In the genomic region with DNA sequence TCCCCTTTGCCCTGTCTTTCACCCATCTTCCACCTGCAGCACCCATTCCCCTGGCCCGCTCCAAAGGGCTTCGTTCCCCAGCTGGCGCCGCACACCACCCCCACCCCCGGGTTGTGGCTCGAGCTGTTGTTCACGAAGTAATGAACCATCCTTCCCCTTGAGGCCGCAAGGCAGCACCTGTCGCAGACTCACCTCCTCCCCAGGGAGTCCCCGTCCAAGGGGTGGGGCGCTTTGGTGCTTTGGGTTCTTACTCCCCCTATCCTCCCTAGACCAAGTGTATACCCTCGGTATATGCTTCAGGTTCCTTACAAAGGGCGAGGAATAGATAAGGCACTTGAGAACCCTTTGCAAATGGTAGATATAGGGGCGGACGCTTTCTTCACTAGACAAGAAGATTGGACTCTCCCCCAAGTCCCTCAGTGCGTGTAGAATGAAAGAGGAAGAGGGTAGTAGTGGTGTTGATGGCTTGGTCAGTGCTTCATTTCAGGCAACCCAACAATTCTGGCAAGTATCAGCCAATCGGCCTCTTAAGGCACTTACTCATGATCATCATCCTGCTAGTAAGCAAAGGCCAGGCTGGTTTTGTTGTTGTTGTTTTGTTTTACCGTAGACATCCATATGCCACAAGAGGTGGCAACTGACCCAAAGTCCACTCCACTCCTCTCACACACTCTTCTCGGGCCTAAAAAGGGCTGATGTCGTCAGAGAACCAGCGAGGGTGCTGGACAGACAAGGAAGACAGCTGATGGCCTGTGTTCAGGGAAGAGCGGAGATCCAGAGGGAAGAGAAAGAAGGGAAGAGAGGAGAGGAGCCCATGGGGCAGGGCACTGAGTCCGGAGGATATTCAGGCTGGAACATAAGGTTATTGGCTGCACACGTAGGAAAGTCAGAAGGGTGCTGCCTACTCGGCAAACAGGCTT, we compare ENCODE assay signal across 9 mouse cellular contexts. TPM values are rescaled to one million over a fixed set of nuclear protein-coding genes. Genes with fewer than 3 reads are reported as not detected.
DNase-seq lines count a peak whose midpoint lies in the region; ATAC-seq and TF ChIP-seq lines count a peak whose summit lies in the region.
"Had no signal": no experiment of that assay in that cellular context is flagged by ENCODE, and none has a peak within 500 bp of the region (broad histone marks: within the 10 kb centered on the region; RNA-seq: fewer than 3 reads in every experiment).

No protein-coding gene starts in this region.

- peak overlapping the region; percentile 30; the same call in 1 of the 2 replicates for H3K27ac ChIP-seq in ES-Bruce4 (ENCODE audit: insufficient read depth, low read length)
- H3K27ac ChIP-seq in forebrain, embryonic 13.5 days = no peak overlapping the region
- peak overlapping the region; percentile 98 for H3K27ac ChIP-seq in kidney, embryonic 16.5 days (ENCODE audit: low read length)
- peak overlapping the region; percentile 91 for H3K27ac ChIP-seq in stomach, embryonic 15.5 days

- no peaks in the 10 kb centered on the region for H3K9me3 ChIP-seq in ES-Bruce4 (replicated peaks; ENCODE audit: control insufficient read depth, insufficient read depth, low read length, poor library complexity, severe bottlenecking)
- H3K9me3 ChIP-seq in forebrain, embryonic 13.5 days (replicated peaks) = no peaks in the 10 kb centered on the region
- no peaks in the 10 kb centered on the region for H3K9me3 ChIP-seq in kidney, embryonic 16.5 days (ENCODE audit: low read length)
- no peaks in the 10 kb centered on the region for H3K9me3 ChIP-seq in stomach, embryonic 15.5 days

- TF ChIP-seq EP300 in ES-Bruce4 (IDR thresholded peaks at IDR 0.05; ENCODE audit: insufficient read depth, low read depth, low read length) = no peak

- ATAC-seq in cerebellum, adult (ENCODE audit: insufficient number of reproducible peaks, low FRiP score, low TSS enrichment) = no peak
- peak; percentile 9; the same call in 1 of the 2 replicates for ATAC-seq in forebrain, embryonic 13.5 days
- no peak for ATAC-seq in kidney, embryonic 16.5 days (ENCODE audit: low FRiP score, low TSS enrichment)
- peak; percentile 36 for ATAC-seq in megakaryocyte-erythroid progenitor cell, adult 5-6 weeks (replicated peaks; ENCODE audit: low FRiP score, low TSS enrichment, poor library complexity, severe bottlenecking)
- ATAC-seq in stomach, embryonic 15.5 days (ENCODE audit: insufficient read depth, low FRiP score, low read depth) = peak; percentile 5; the same call in 1 of the 2 replicates

- no peaks in the 10 kb centered on the region for H3K27me3 ChIP-seq in ES-Bruce4 (ENCODE audit: control insufficient read depth, insufficient read depth, low read length, poor library complexity, severe bottlenecking)
- peaks cover 46% of the 10 kb centered on the region for H3K27me3 ChIP-seq in forebrain, embryonic 13.5 days
- H3K27me3 ChIP-seq in kidney, embryonic 16.5 days (ENCODE audit: insufficient read depth, low read length) = no peaks in the 10 kb centered on the region
- H3K27me3 ChIP-seq in stomach, embryonic 15.5 days (replicated peaks) = no peaks in the 10 kb centered on the region
- H3K27me3 ChIP-seq: Patski had no signal

- DNase-seq in cerebellum, adult 11 months = peak; percentile 47
- DNase-seq in right cerebral cortex, postnatal 36 days (ENCODE audit: low spot score in 2 of 2) = no peak

- no peaks in the 10 kb centered on the region; the same call in 1 of the 2 replicates for H3K36me3 ChIP-seq in ES-Bruce4 (ENCODE audit: control insufficient read depth, insufficient read depth, low read length, poor library complexity, severe bottlenecking)
- no peaks in the 10 kb centered on the region for H3K36me3 ChIP-seq in forebrain, embryonic 13.5 days (ENCODE audit: poor library complexity, severe bottlenecking)
- peaks cover 10% of the 10 kb centered on the region; the same call in 1 of the 2 replicates for H3K36me3 ChIP-seq in kidney, embryonic 16.5 days (ENCODE audit: insufficient read depth, low read length)
- H3K36me3 ChIP-seq in stomach, embryonic 15.5 days = peaks cover 4% of the 10 kb centered on the region

- WGBS in forebrain, embryonic 13.5 days = 43% methylated on average over 25 of the region's 25 CpGs
- WGBS in kidney, embryonic 16.5 days = 47% methylated on average over 25 of the region's 25 CpGs
- 46% methylated on average over 25 of the region's 25 CpGs for WGBS in stomach, embryonic 15.5 days

- peak overlapping the region; percentile 77 for H3K9ac ChIP-seq in ES-Bruce4 (ENCODE audit: low read depth, poor library complexity, severe bottlenecking)
- H3K9ac ChIP-seq in forebrain, embryonic 13.5 days = peak overlapping the region; percentile 51; the same call in 1 of the 2 replicates
- H3K9ac ChIP-seq in kidney, embryonic 16.5 days (replicated peaks; ENCODE audit: low read length) = peak overlapping the region; percentile 69
- H3K9ac ChIP-seq in stomach, embryonic 15.5 days = no peak overlapping the region

- TF ChIP-seq CTCF in ES-Bruce4 (IDR thresholded peaks at IDR 0.05; ENCODE audit: low read depth, low read length) = no peak

- TF ChIP-seq POLR2A in ES-Bruce4 (IDR thresholded peaks at IDR 0.05; ENCODE audit: insufficient read depth, low read length) = no peak

- peak overlapping the region; percentile 55 for H3K4me3 ChIP-seq in ES-Bruce4 (ENCODE audit: low read depth, low read length)
- H3K4me3 ChIP-seq in forebrain, embryonic 13.5 days = peak overlapping the region; percentile 64
- peak overlapping the region; percentile 74 for H3K4me3 ChIP-seq in kidney, embryonic 16.5 days (ENCODE audit: low read length)
- peak overlapping the region; percentile 65 for H3K4me3 ChIP-seq in stomach, embryonic 15.5 days (replicated peaks)

- peaks cover 8% of the 10 kb centered on the region for H3K4me1 ChIP-seq in ES-Bruce4 (ENCODE audit: control insufficient read depth, insufficient read depth, low read length)
- H3K4me1 ChIP-seq in forebrain, embryonic 13.5 days = peaks cover 50% of the 10 kb centered on the region
- H3K4me1 ChIP-seq in kidney, embryonic 16.5 days (ENCODE audit: insufficient read depth, low read length) = peaks cover 61% of the 10 kb centered on the region
- H3K4me1 ChIP-seq in stomach, embryonic 15.5 days = peaks cover 40% of the 10 kb centered on the region

- H3K4me2 ChIP-seq in forebrain, embryonic 13.5 days = peak overlapping the region; percentile 97
- H3K4me2 ChIP-seq in kidney, embryonic 16.5 days (replicated peaks; ENCODE audit: low read depth, low read length) = peak overlapping the region; percentile 92
- H3K4me2 ChIP-seq in stomach, embryonic 15.5 days = peak overlapping the region; percentile 90

RNA-seq across cellular contexts. Expression of gene Myo1c, which starts 4.4 kb away (rescaled TPM):
- polyA plus RNA-seq in ES-Bruce4 (2011; ENCODE audit: insufficient read depth, insufficient read length, low read depth, missing spikeins) = 78.7 and 82.9 TPM in 2 replicates
- 6.1 and 6.9 TPM in 2 replicates for polyA plus RNA-seq in forebrain, embryonic 13.5 days (2015; fragmentation: Nextera tagmentation; extraction: Ambion mirVana)
- polyA plus RNA-seq in kidney, embryonic 16.5 days (2015; fragmentation: Nextera tagmentation; extraction: Ambion mirVana) = 83.0 and 85.9 TPM in 2 replicates
- total RNA-seq in megakaryocyte-erythroid progenitor cell, adult 5-6 weeks (2014; fragmentation: Nextera tagmentation) = 36.5 and 37.4 TPM in 2 replicates
- 13.5 and 32.6 TPM in 2 replicates for total RNA-seq in megakaryocyte-erythroid progenitor cell, adult 5-6 weeks (2017)
- polyA plus RNA-seq in stomach, embryonic 15.5 days (2015; fragmentation: Nextera tagmentation; extraction: Ambion mirVana) = 55.5 and 56.4 TPM in 2 replicates

RNA-seq across cellular contexts. Expression of gene Inpp5k, which starts 23.9 kb away (rescaled TPM):
- polyA plus RNA-seq in ES-Bruce4 (2011; ENCODE audit: insufficient read depth, insufficient read length, low read depth, missing spikeins) = 20.5 and 22.6 TPM in 2 replicates
- polyA plus RNA-seq in forebrain, embryonic 13.5 days (2015; fragmentation: Nextera tagmentation; extraction: Ambion mirVana) = 32.7 and 33.8 TPM in 2 replicates
- polyA plus RNA-seq in kidney, embryonic 16.5 days (2015; fragmentation: Nextera tagmentation; extraction: Ambion mirVana) = 33.2 and 34.2 TPM in 2 replicates
- 33.8 and 34.5 TPM in 2 replicates for total RNA-seq in megakaryocyte-erythroid progenitor cell, adult 5-6 weeks (2014; fragmentation: Nextera tagmentation)
- 19.9 and 26.5 TPM in 2 replicates for total RNA-seq in megakaryocyte-erythroid progenitor cell, adult 5-6 weeks (2017)
- 18.9 and 20.2 TPM in 2 replicates for polyA plus RNA-seq in stomach, embryonic 15.5 days (2015; fragmentation: Nextera tagmentation; extraction: Ambion mirVana)

RNA-seq across cellular contexts. Expression of gene Crk, which starts 24.3 kb away (rescaled TPM):
- 86.0 and 91.5 TPM in 2 replicates for polyA plus RNA-seq in ES-Bruce4 (2011; ENCODE audit: insufficient read depth, insufficient read length, low read depth, missing spikeins)
- 124 and 133 TPM in 2 replicates for polyA plus RNA-seq in forebrain, embryonic 13.5 days (2015; fragmentation: Nextera tagmentation; extraction: Ambion mirVana)
- polyA plus RNA-seq in kidney, embryonic 16.5 days (2015; fragmentation: Nextera tagmentation; extraction: Ambion mirVana) = 133 and 136 TPM in 2 replicates
- total RNA-seq in megakaryocyte-erythroid progenitor cell, adult 5-6 weeks (2014; fragmentation: Nextera tagmentation) = 33.0 and 38.5 TPM in 2 replicates
- total RNA-seq in megakaryocyte-erythroid progenitor cell, adult 5-6 weeks (2017) = 29.5 and 39.8 TPM in 2 replicates
- polyA plus RNA-seq in stomach, embryonic 15.5 days (2015; fragmentation: Nextera tagmentation; extraction: Ambion mirVana) = 108 and 116 TPM in 2 replicates

Comparison
In these comparisons a context has a peak if more than half of its experiments do, and no peak if none do; other contexts are left out.
1. ATAC-seq: peak in forebrain, embryonic 13.5 days (single experiment), megakaryocyte-erythroid progenitor cell, adult 5-6 weeks (single experiment) and stomach, embryonic 15.5 days (single experiment); none in cerebellum, adult (single experiment) and kidney, embryonic 16.5 days (single experiment).
2. Peak in every context shown above with its lines, with median percentiles within 50 percentile points of each other: H3K4me3 ChIP-seq and H3K4me2 ChIP-seq.